Mouse (Mus musculus): Measurements from ENCODE around the gene Gm20388. TPM values are rescaled to one million over a fixed set of nuclear protein-coding genes. Genes with fewer than 3 reads are reported as not detected.

Gene Gm20388
- polyA plus RNA-seq, 1 experiment from 2014 or later, result not detected

DNA sequence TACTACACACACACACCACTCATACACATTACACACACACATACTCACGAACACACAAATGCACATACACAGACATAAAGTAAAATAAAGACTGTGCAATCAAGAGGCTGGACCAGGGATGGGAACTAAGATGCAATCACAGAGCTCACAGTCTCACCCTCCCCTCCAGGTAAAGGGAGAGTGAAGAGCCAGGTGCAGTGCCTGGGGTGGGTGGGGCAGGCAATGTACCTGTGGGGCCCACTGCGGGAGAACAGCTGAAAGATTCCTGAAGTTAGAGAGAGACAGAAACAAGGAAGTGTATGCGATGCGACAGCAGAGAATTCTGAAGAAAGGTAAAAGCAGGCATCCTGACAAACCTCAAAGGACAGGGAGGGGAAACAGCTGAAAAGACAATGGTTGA lies 3884.1 kb downstream of the Gm20388 start:
- ATAC-seq, result peak; percentile 62
- Histone ChIP-seq H3K9ac (ENCODE audit: low read depth, low read length) (no peak overlapping the region), H3K9me3 (ENCODE audit: control insufficient read depth) (no peaks in the 10 kb centered on the region), H3K36me3 (ENCODE audit: control insufficient read depth, insufficient read depth) (no peaks in the 10 kb centered on the region), H3K4me3 (ENCODE audit: low read depth, low read length) (no peak overlapping the region), H3K4me2 (replicated peaks; ENCODE audit: low read depth) (no peak overlapping the region), H3K27ac (ENCODE audit: low read depth, low read length) (peak overlapping the region; percentile 84), H3K4me1 (replicated peaks; ENCODE audit: control insufficient read depth, insufficient read depth, low read length) (0 out of 2 replicates have a peak, but pooled peaks cover 11% of the 10 kb centered on the region), H3K27me3 (replicated peaks; ENCODE audit: control insufficient read depth, insufficient read depth, low read length) (no peaks in the 10 kb centered on the region)
- no peak for TF ChIP-seq CTCF (IDR thresholded peaks at IDR 0.05; ENCODE audit: low read depth)
- WGBS, result 41% methylated on average over 4 of the region's 4 CpGs

DNA sequence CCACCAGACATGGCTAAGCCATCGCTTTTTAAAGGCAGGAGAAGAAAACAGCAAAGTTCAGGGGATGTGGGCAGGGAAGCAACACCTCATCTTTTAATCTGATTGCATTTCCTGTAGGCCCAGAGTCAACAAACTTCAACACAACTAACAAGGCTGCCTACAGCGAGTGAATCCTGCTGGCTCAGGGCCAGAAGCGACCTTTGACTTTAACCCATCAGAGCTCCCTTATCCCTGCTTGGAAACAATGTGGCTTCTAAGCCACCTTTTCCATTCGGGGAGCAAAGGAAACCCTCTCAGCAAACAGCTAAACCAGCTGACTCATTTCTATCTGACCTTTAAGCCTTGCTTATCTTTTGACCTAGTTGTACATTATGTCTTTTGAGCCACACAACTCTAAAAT lies 3886.1 kb downstream of the Gm20388 start:
- Histone ChIP-seq H3K9ac (ENCODE audit: low read depth, low read length) (no peak overlapping the region), H3K4me3 (ENCODE audit: low read depth, low read length) (no peak overlapping the region), H3K36me3 (ENCODE audit: control insufficient read depth, insufficient read depth) (no peaks in the 10 kb centered on the region), H3K27ac (ENCODE audit: low read depth, low read length) (peak overlapping the region; percentile 86), H3K9me3 (ENCODE audit: control insufficient read depth) (no peaks in the 10 kb centered on the region), H3K4me1 (replicated peaks; ENCODE audit: control insufficient read depth, insufficient read depth, low read length) (0 out of 2 replicates have a peak, but pooled peaks cover 11% of the 10 kb centered on the region), H3K4me2 (replicated peaks; ENCODE audit: low read depth) (no peak overlapping the region), H3K27me3 (replicated peaks; ENCODE audit: control insufficient read depth, insufficient read depth, low read length) (no peaks in the 10 kb centered on the region)
- WGBS, result 21% methylated on average over 4 of the region's 4 CpGs
- peak; percentile 87 for ATAC-seq
- no peak for TF ChIP-seq CTCF (IDR thresholded peaks at IDR 0.05; ENCODE audit: low read depth)

DNA sequence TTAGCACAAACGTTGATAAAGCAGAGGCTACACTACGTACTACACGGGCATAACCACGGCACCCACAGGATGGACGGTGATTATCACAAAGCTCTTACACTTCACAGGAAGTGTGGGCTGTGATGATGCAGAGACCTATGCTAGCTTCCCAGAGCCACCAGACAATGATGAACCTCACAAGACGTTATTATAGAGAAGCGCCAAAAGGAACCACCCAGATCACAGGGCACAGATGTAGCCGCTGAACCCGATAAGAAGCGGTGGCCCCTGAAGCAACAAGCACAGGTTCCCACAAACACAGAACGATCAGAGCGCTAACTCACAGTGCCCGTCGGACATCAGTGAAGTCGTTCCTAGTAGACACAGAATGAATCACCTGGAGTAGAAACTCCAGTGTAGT lies 3887.3 kb downstream of the Gm20388 start:
- H3K27ac ChIP-seq (ENCODE audit: low read depth, low read length), result peak overlapping the region; percentile 68
- H3K36me3 ChIP-seq (ENCODE audit: control insufficient read depth, insufficient read depth), result no peaks in the 10 kb centered on the region
- 74% methylated on average over 15 of the region's 15 CpGs for WGBS
- no peak for ATAC-seq
- no peak overlapping the region for H3K4me2 ChIP-seq (replicated peaks; ENCODE audit: low read depth)
- H3K9me3 ChIP-seq (ENCODE audit: control insufficient read depth), result no peaks in the 10 kb centered on the region
- 0 out of 2 replicates have a peak, but pooled peaks cover 11% of the 10 kb centered on the region for H3K4me1 ChIP-seq (replicated peaks; ENCODE audit: control insufficient read depth, insufficient read depth, low read length)
- no peak for TF ChIP-seq CTCF (IDR thresholded peaks at IDR 0.05; ENCODE audit: low read depth)
- no peaks in the 10 kb centered on the region for H3K27me3 ChIP-seq (replicated peaks; ENCODE audit: control insufficient read depth, insufficient read depth, low read length)
- no peak overlapping the region for H3K4me3 ChIP-seq (ENCODE audit: low read depth, low read length)
- no peak overlapping the region for H3K9ac ChIP-seq (ENCODE audit: low read depth, low read length)

DNA sequence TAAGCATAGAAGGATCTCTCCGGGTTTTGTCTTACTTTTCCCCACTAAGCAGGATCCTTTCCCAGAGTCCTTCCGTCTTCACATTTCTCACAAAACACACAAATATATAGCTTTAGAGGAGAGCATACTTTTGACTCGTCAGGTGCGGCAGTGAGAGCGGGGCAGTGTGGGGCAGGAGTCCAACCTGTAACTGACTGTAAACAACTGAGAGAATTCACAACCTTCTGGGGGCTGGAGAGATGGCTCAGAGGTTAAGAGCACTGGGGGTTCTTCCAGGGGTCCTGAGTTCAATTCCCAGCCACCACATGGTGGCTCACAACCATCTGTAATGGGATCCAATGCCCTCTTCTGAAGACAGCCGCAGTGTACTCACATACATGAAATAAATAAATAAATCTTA lies 3888.8 kb downstream of the Gm20388 start:
- Histone ChIP-seq H3K9ac (ENCODE audit: low read depth, low read length) (no peak overlapping the region), H3K4me2 (replicated peaks; ENCODE audit: low read depth) (no peak overlapping the region), H3K36me3 (ENCODE audit: control insufficient read depth, insufficient read depth) (no peaks in the 10 kb centered on the region), H3K27ac (ENCODE audit: low read depth, low read length) (peak overlapping the region; percentile 50; the same call in 1 of the 2 replicates), H3K4me1 (replicated peaks; ENCODE audit: control insufficient read depth, insufficient read depth, low read length) (0 out of 2 replicates have a peak, but pooled peaks cover 11% of the 10 kb centered on the region), H3K27me3 (replicated peaks; ENCODE audit: control insufficient read depth, insufficient read depth, low read length) (no peaks in the 10 kb centered on the region), H3K9me3 (ENCODE audit: control insufficient read depth) (no peaks in the 10 kb centered on the region), H3K4me3 (ENCODE audit: low read depth, low read length) (no peak overlapping the region)
- no peak for ATAC-seq
- TF ChIP-seq CTCF (IDR thresholded peaks at IDR 0.05; ENCODE audit: low read depth), result no peak
- WGBS, result 59% methylated on average over 6 of the region's 6 CpGs

DNA sequence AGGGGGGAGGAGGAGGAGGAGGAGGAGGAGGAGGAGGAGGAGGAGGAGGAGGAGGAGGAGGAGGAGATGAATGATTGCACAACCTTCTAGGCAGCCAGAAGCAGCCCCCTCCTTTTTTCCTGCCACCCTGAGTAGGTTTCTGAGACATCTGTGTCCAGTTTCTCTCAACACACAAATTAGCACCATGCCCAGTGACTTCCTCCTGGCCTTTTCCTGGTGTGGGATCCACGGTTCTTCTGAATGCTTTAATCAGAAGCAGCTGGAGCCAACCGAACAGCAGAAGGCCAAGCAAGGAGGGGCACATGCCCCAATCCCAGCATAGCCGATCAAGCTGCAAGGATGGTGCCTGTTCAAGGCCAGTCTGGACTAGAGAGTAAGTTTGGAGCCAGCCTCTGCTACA lies 3889.2 kb downstream of the Gm20388 start:
- no peak overlapping the region for H3K4me3 ChIP-seq (ENCODE audit: low read depth, low read length)
- no peaks in the 10 kb centered on the region for H3K9me3 ChIP-seq (ENCODE audit: control insufficient read depth)
- no peak overlapping the region for H3K4me2 ChIP-seq (replicated peaks; ENCODE audit: low read depth)
- no peaks in the 10 kb centered on the region for H3K27me3 ChIP-seq (replicated peaks; ENCODE audit: control insufficient read depth, insufficient read depth, low read length)
- no peak for TF ChIP-seq CTCF (IDR thresholded peaks at IDR 0.05; ENCODE audit: low read depth)
- no peak overlapping the region for H3K9ac ChIP-seq (ENCODE audit: low read depth, low read length)
- H3K4me1 ChIP-seq (replicated peaks; ENCODE audit: control insufficient read depth, insufficient read depth, low read length), result 0 out of 2 replicates have a peak, but pooled peaks cover 11% of the 10 kb centered on the region
- 0 out of 2 replicates have a peak overlapping the region, but pooled peaks have one; percentile 1 for H3K27ac ChIP-seq (ENCODE audit: low read depth, low read length)
- no peaks in the 10 kb centered on the region for H3K36me3 ChIP-seq (ENCODE audit: control insufficient read depth, insufficient read depth)
- 31% methylated on average over 3 of the region's 3 CpGs for WGBS
- no peak for ATAC-seq

DNA sequence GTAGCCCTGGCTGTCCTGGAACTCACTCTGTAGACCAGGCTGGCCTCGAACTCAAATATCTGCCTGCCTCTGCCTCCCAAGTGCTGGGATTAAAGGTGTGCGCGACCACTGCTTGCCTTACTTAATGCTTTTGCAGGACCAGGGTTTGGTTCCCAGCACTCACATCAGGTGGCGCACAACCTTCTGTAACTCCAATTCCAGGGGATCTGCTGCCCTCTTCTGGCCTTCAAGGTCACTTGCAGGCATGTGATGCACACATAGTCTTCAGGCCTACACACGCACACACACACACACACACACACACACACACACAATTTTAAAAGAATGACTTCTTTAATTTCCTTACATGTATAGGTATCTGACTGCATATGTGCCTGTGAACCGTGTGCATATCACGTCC lies 3890.2 kb downstream of the Gm20388 start:
- no peaks in the 10 kb centered on the region for H3K27me3 ChIP-seq (replicated peaks; ENCODE audit: control insufficient read depth, insufficient read depth, low read length)
- whole genome bisulfite sequencing, result 92% methylated on average over 7 of the region's 7 CpGs
- no peak for ATAC-seq
- TF ChIP-seq CTCF (IDR thresholded peaks at IDR 0.05; ENCODE audit: low read depth), result peak; percentile 32
- no peak overlapping the region for H3K4me2 ChIP-seq (replicated peaks; ENCODE audit: low read depth)
- H3K9ac ChIP-seq (ENCODE audit: low read depth, low read length), result no peak overlapping the region
- H3K4me3 ChIP-seq (ENCODE audit: low read depth, low read length), result no peak overlapping the region
- no peaks in the 10 kb centered on the region for H3K36me3 ChIP-seq (ENCODE audit: control insufficient read depth, insufficient read depth)
- no peak overlapping the region for H3K27ac ChIP-seq (ENCODE audit: low read depth, low read length)
- H3K9me3 ChIP-seq (ENCODE audit: control insufficient read depth), result no peaks in the 10 kb centered on the region
- H3K4me1 ChIP-seq (replicated peaks; ENCODE audit: control insufficient read depth, insufficient read depth, low read length), result 0 out of 2 replicates have a peak, but pooled peaks cover 5% of the 10 kb centered on the region

DNA sequence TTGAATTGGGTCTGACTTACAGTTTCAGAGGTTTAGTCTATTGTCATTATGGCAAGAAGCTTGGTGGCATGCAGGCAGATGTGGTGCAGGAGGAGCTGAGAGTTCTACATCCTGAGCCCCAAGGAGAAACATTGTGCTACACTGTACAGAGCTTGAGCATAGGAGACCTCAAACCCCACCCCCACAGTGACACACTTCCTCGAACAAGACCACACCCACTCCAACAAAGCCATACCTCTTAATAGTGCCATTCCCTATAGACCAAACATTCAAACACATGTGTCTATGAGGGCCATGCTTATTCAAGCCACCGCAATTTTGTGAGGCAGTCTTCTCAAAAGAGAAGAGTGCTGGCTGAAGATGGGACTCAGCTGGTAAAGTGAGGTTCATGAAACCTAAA lies 3890.9 kb downstream of the Gm20388 start:
- no peak overlapping the region for H3K4me2 ChIP-seq (replicated peaks; ENCODE audit: low read depth)
- H3K9ac ChIP-seq (ENCODE audit: low read depth, low read length), result no peak overlapping the region
- H3K4me1 ChIP-seq (replicated peaks; ENCODE audit: control insufficient read depth, insufficient read depth, low read length), result 0 out of 2 replicates have a peak, but pooled peaks cover 3% of the 10 kb centered on the region
- no peaks in the 10 kb centered on the region for H3K36me3 ChIP-seq (ENCODE audit: control insufficient read depth, insufficient read depth)
- H3K4me3 ChIP-seq (ENCODE audit: low read depth, low read length), result no peak overlapping the region
- H3K27me3 ChIP-seq (replicated peaks; ENCODE audit: control insufficient read depth, insufficient read depth, low read length), result no peaks in the 10 kb centered on the region
- no peak for ATAC-seq
- TF ChIP-seq CTCF (IDR thresholded peaks at IDR 0.05; ENCODE audit: low read depth), result no peak
- H3K27ac ChIP-seq (ENCODE audit: low read depth, low read length), result no peak overlapping the region
- 82% methylated on average over 2 of the region's 2 CpGs for WGBS
- no peaks in the 10 kb centered on the region for H3K9me3 ChIP-seq (ENCODE audit: control insufficient read depth)
